Mouse (Mus musculus): ENCODE results near the gene Pfn4. TPM values are rescaled to one million over a fixed set of nuclear protein-coding genes. Genes with fewer than 3 reads are reported as not detected.
"Not testable (repeated sequence)": the region's sequence is repeated elsewhere in the genome, so short reads cannot be mapped to it uniquely, and the experiment has no call there.

Pfn4 gene
- 1 to 10 TPM; 1.4 to 1.5 TPM for total RNA-seq (2021)
- long read RNA-seq, experiment 1, partial matches to known transcripts = 0 of 1 reads
- long read RNA-seq, experiment 1, other reads (novel, unspliced or antisense) = 0 of 1 reads
- long read RNA-seq, experiment 2, partial matches to known transcripts = 0 of 1 reads
- long read RNA-seq, experiment 2, other reads (novel, unspliced or antisense) = 0 of 1 reads

GRCm38 (mm10) chr12:4768492-4769332, at the start of gene Pfn4, which contains the start of gene Fam228b:
Gene Pfn4 (plus strand): TSS chr12:4769022.
Gene Fam228b (minus strand): TSS chr12:4769267.
- DNase-seq = peak; percentile 94 to 98
- intact Hi-C loops (cut with DNase I) = loop anchor here (5.0 kb wide), 1 partner anchor 196 kb away; no protein-coding TSS in a partner anchor

DNA sequence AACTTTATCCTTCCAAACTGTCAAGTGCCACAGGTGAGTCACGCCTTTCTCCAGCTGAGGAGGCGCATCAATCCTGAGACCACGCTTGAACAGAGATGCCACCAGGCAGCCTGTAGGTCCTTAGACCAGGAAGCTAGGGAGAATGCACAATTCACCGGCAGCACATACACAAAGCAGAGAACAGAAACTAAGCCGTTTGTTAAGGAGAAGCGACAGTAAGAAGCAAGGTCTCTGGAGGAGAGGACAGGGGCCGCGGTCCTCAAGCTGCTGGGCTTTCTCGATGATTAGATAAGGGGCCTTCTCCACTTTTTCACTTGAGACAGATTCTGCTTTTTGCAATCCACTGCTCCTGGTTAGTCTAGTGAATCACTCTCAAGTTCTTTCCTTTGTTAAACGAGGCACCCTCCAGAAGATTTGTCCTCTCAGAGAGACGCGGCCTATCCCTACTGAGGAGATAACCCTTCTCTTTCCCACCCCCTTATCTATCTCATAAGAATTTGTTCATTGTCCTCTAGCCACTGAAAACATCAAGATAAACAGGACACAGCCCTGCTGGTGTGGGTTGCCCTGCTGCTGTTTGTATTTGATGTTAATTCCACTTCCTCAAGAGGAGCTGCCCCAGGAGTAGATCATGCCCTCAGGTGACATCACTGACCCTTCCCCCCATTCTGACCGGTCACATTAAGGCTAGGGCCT, 49.6 kb upstream of the Pfn4 start:
- DNase-seq = no peak
- intact Hi-C loops (cut with DNase I) = no loop called here

DNA sequence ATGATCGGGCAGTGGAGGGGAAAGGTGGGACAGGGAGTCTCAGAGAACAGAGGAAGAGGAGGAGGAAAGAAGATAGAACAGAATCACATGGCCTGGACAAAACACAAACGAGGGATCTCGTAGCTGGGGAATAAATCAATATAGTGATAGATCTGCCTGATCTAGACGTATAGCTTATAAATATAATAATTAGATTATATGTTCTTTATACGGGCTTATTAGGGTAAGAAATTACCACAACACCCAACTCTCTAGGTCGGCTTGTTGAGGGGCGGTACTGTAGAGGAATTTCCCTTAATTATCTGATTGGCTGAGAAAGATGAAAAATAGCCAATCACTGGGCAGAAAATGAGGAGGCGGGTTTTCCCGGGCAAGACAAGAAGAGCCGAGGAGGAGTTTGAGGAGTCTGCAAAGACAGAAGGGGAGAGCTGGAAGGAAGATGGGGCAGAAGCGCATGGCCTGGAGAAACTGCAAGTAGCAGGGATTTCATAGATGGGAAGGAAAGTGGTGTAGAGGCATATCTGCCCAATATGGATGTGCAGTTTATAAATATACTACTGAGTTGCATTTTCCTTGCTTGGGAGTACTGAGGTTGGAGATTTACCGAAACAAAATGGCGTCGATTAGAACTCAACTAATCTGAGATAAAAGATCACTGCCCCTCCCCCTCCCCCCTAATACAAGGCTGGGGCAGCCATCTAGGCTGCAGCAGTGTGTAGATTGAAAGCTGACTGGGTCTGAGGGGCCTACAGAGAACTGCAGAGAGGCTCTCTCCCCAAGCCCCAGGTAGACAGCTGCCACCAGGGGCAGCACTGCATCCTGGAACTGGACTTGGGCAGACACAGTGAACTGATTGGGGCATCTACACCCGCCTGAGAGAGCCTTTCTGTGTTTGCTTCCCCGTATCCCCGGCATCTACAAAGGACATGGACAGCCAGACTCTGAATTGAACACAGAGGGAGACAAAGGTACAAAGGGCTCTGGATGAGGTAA, 48.8 kb upstream of the Pfn4 start:
- intact Hi-C loops (cut with DNase I) = no loop called here
- no peak for DNase-seq

- no peak for DNase-seq
- intact Hi-C loops (cut with DNase I) = no loop called here
Observed at GRCm38 (mm10) chr12:4729165-4729564, 39.7 kb upstream of the Pfn4 start.

DNA sequence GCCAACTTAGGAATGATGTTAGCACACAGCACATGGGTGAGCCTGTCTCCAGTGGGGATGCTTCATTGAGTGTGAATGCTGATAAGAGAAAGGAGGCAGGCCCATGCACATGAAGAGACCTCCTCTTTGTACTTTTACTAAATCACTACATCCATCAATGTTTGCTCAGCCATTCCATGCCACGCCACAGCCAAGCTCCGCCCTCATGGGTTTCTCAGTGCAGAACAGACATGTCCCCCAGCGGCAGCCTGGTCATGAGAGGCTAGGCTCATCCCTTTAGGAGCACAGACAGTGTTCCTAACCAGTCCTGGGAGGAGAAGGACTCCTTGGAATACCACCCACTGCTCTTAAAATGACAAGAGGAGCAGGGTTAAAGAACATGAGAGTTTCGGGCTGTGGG, 37.2 kb upstream of the Pfn4 start:
- intact Hi-C loops (cut with DNase I) = no loop called here
- DNase-seq = no peak

- no peak for DNase-seq
- intact Hi-C loops (cut with DNase I) = no loop called here
Observed at GRCm38 (mm10) chr12:4732332-4732731, 36.5 kb upstream of the Pfn4 start.

DNA sequence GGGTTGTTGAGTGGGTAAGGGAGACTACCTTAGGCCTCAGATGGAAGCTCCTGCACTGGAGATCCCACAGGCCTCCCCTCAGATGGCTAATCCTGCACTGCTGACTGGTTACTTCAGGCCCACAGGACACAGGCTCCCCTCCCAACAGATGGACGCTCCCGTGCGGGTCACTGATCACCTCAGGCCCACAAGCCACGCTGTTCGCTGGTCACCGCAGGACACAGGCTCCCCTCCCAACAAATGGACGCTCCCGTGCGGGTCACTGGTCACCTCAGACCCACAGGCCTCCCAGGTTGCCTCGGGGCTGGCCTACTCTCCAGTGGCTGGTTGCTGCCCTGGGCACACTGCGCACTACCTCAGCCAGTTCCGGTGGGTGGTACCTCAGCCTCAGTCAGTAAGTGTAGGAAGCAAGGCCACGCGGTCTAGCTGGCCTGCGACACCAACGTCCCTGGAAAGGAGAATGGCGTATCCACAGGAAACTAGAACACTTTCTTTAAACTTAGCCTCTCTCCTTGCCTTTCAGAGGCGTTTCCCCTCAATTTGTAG, 30.7 kb upstream of the Pfn4 start, which contains the start of gene Fam228a:
Fam228a (minus strand) TSS at position 400 of the 546 bp plus-strand sequence.
- intact Hi-C loops (cut with DNase I) = no loop called here
- DNase-seq = no peak

DNA sequence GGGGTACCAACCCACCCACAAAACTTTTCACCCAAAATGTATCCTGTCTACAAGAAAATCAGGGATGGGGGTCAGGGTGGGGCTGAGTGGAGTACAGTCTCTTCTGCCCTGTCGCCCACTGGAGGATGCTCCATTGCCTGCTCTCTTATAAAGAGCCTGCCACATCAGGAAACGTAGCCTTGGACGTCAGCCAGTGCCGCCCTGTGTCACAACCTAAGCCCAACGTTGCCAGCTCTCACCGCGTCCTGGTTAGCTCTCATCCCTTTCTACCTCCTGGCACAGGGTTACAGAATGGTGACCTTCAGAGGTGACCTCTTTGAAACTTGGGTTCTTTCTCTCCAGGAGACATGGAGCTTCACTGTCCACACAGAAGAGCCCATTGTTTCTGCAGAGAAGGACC, 28.0 kb upstream of the Pfn4 start:
- intact Hi-C loops (cut with DNase I) = no loop called here
- DNase-seq = no peak

GRCm38 (mm10) chr12:4742183-4742582, 26.6 kb upstream of the Pfn4 start:
- intact Hi-C loops (cut with DNase I) = no loop called here
- DNase-seq = no peak

- peak; percentile 8 to 33 for DNase-seq
- intact Hi-C loops (cut with DNase I) = no loop called here
Observed at GRCm38 (mm10) chr12:4744486-4744885, 24.3 kb upstream of the Pfn4 start.

DNA sequence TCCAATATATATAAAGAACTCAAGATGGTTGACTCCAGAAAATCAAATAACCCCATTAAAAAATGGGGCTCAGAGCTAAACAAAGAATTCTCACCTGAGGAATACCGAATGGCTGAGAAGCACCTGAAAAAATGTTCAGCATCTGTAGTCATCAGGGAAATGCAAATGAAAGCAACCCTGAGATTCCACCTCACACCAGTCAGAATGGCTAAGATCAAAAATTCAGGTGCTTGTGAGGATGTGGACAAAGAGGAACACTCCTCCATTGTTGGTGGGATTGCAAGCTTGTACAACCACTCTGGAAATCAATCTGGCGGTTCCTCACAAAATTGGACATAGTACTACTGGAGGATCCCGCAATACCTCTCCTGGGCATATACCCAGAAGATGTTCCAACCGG, 14.4 kb upstream of the Pfn4 start:
- DNase-seq; intact Hi-C loops (cut with DNase I): not testable (repeated sequence)

GRCm38 (mm10) chr12:4757060-4757459, 11.8 kb upstream of the Pfn4 start:
- intact Hi-C loops (cut with DNase I) = no loop called here
- DNase-seq = no peak

GRCm38 (mm10) chr12:4769333-4769723, 506 bp downstream of the Pfn4 start:
- intact Hi-C loops (cut with DNase I) = loop anchor here (5.0 kb wide), 1 partner anchor 197 kb away; no protein-coding TSS in a partner anchor
- DNase-seq = no peak

GRCm38 (mm10) chr12:4774895-4775587, 6.2 kb downstream of the Pfn4 start:
- intact Hi-C loops (cut with DNase I) = no loop called here
- DNase-seq = no peak

DNA sequence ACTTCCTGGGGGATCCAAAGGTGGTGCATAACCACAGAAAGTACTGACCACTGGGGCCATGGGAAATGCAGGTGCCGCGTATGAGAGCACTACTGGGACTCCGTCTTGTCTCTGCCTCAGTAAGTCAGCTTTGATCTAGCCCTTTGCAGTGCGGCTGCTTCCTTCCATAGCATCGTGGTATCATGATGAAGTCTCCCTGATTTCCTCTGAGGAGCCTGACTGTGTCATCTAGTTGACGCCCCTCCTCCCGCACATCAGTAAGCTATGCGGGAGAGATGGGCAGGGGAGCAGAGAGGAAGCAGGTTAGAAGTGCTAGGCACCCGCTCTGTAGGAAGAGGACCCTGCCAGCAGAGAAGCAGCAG, 6.7 kb downstream of the Pfn4 start:
- DNase-seq = no peak
- intact Hi-C loops (cut with DNase I) = no loop called here

DNA sequence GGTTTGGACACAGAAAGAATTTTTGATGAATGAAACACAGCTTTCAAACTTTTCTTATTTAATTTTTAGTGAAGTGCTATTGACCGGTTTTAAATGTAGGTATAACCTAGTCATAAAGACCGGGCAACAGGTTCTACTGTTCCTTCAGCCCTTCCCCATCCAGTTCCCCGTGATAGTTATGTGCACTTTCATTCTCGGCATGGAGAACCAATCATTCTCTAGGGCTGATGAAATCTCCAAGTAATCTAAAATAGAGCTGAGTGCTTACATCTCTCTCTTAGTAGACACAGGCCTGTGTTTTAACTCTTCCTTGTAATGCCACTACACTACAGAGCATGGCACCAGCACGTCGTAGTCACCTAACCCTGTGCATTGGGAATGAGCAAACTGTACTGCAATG, 8.9 kb downstream of the Pfn4 start:
- DNase-seq = no peak
- intact Hi-C loops (cut with DNase I) = no loop called here

GRCm38 (mm10) chr12:4780245-4780644, 11.4 kb downstream of the Pfn4 start:
- intact Hi-C loops (cut with DNase I) = no loop called here
- no peak for DNase-seq

DNA sequence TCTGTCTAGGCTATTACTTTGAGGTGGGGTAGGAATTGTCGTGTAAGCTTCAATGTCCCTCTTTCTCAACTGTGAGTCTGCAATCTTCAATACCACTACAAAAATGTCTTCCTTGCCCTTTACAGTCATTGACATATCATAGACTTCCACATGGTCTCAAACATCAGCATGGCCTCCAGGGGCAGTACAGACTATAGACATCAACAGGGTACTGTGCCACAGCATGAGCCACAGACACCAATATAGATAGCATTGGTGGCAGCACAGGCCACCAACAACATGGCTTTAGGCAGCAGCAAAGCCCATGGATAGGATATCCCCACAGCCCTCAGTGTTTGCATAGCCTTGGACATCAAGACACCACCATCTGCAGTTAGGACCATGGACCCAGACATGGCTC, 12.4 kb downstream of the Pfn4 start:
- DNase-seq = no peak
- intact Hi-C loops (cut with DNase I) = no loop called here

DNA sequence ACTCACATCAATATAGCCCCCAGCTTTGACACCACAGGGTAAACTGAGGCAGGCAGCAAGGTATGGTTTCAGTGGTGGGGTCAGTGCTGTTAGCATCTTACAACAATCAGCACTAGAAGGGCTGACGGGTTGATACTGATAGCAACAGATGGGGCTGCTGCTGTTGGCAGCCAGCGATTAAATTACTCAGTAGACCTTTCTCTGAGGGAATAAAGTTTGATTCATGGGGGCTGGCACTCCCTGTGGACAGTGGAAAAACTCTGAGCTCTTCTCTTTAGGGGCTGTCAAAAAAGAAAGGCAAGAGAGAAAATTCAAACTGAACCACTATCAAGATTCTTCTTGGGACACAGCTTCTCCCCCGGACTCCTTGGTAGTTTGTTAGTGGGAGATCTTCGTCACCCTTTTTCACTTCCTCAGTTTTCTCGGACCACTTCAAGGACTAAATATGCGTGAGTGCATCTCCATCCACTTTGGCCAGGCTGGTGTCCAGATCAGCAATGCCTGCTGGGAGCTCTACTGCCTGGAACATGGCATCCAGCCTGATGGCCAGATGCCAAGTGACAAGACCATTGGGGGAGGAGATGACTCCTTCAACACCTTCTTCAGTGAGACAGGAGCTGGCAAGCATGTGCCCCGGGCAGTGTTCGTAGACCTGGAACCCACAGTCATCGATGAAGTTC, 13.0 kb downstream of the Pfn4 start:
- intact Hi-C loops (cut with DNase I); DNase-seq: not testable (repeated sequence)
